ENCODE assay signal across 31 mouse cellular contexts in the genomic region with DNA sequence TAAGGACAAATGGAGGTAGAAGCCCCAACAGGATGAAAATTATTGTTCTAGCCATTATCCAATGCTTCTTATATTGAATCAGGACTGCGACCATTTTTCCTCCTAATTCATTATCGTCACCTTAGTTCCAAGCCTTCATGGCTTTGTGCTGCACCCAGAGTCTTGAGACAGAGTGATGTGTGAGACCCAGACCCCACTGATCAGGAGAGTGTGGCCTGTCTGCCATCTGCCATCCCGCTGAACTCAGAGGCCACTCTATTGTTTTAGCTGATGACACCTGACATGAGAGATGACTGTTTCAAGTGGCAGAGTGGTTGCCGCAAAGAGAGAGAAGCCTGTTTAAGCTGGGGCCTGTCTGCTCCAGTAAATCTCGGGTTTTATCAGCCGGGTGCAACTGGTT.
A peak's percentile ranks its signal among the peaks of the same experiment; 100 is the strongest.
DNase-seq lines count a peak whose midpoint lies in the region; ATAC-seq and TF ChIP-seq lines count a peak whose summit lies in the region.
"Had no signal": no experiment of that assay in that cellular context is flagged by ENCODE, and none has a peak within 500 bp of the region (broad histone marks: within the 10 kb centered on the region; RNA-seq: fewer than 3 reads in every experiment).

No protein-coding gene starts in this region.

- no peak overlapping the region for H3K9ac ChIP-seq in heart, embryonic 12.5 days
- no peak overlapping the region for H3K9ac ChIP-seq in neural tube, embryonic 11.5 days (ENCODE audit: low read length)
- H3K9ac ChIP-seq in hindbrain, embryonic 13.5 days = no peak overlapping the region
- no peak overlapping the region for H3K9ac ChIP-seq in lung, postnatal 0 days (replicated peaks; ENCODE audit: low read depth)
- H3K9ac ChIP-seq: heart, embryonic 13.5 days; liver, embryonic 12.5 days; liver, postnatal 0 days; neural tube, embryonic 15.5 days had no signal

- 0 out of 2 replicates have a peak, but pooled peaks cover 7% of the 10 kb centered on the region for H3K4me1 ChIP-seq in heart, embryonic 12.5 days (replicated peaks)
- H3K4me1 ChIP-seq in neural tube, embryonic 11.5 days (ENCODE audit: control insufficient read depth, insufficient read depth, low read length) = no peaks in the 10 kb centered on the region
- H3K4me1 ChIP-seq in hindbrain, embryonic 13.5 days (replicated peaks) = peaks cover 9% of the 10 kb centered on the region; the same call in 1 of the 2 replicates
- no peaks in the 10 kb centered on the region for H3K4me1 ChIP-seq in lung, postnatal 0 days (ENCODE audit: insufficient read depth, low read depth, low read length)
- H3K4me1 ChIP-seq: liver, embryonic 12.5 days; megakaryocyte, embryonic 14.5 days had no signal

- TF ChIP-seq EP300 in lung, postnatal 0 days (IDR thresholded peaks at IDR 0.05) = no peak

- H3K9me3 ChIP-seq in heart, embryonic 12.5 days (replicated peaks) = no peaks in the 10 kb centered on the region
- no peaks in the 10 kb centered on the region for H3K9me3 ChIP-seq in neural tube, embryonic 11.5 days (ENCODE audit: control insufficient read depth, low read length)
- no peaks in the 10 kb centered on the region for H3K9me3 ChIP-seq in hindbrain, embryonic 13.5 days
- no peaks in the 10 kb centered on the region for H3K9me3 ChIP-seq in lung, postnatal 0 days (ENCODE audit: low read length)
- H3K9me3 ChIP-seq: heart, embryonic 13.5 days; liver, embryonic 12.5 days; neural tube, embryonic 15.5 days had no signal

- H3K4me3 ChIP-seq in heart, embryonic 12.5 days = no peak overlapping the region
- no peak overlapping the region for H3K4me3 ChIP-seq in neural tube, embryonic 11.5 days (ENCODE audit: low read depth, low read length)
- H3K4me3 ChIP-seq in hindbrain, embryonic 13.5 days = no peak overlapping the region
- no peak overlapping the region for H3K4me3 ChIP-seq in lung, postnatal 0 days (ENCODE audit: low read depth, low read length)
- H3K4me3 ChIP-seq: heart, embryonic 13.5 days; liver, embryonic 12.5 days; megakaryocyte, embryonic 14.5 days; neural tube, embryonic 15.5 days had no signal

- no peak for DNase-seq in heart, adult 8-10 months (ENCODE audit: low spot score)
- no peak for DNase-seq in neural tube, embryonic 11.5 days (ENCODE audit: low spot score)
- DNase-seq in neural tube, embryonic 10.5 days (ENCODE audit: extremely low spot score, low spot score) = no peak
- DNase-seq in retina, postnatal 1 day = peak; percentile 43
- no peak for DNase-seq in adrenal gland, adult 2 months
- DNase-seq in lung, postnatal 0 days (ENCODE audit: low spot score) = no peak
- DNase-seq: adrenal gland, adult 8-10 months; B cell, adult 2 months; cerebellum, adult 11 months; cerebellum, adult 9-10 months; gastrocnemius, postnatal 25 days; heart, adult 11 months; heart, postnatal 10 days; kidney, adult 9 months; kidney, postnatal 10 days; layer of hippocampus, postnatal 36 days; left cerebral cortex, postnatal 4 days; liver, postnatal 0 days; lung, postnatal 4 days; right cerebral cortex, adult 18-20 months; right cerebral cortex, postnatal 4 days; thymus, adult 2 months; thymus, postnatal 4 days had no signal

- no peaks in the 10 kb centered on the region for H3K27me3 ChIP-seq in heart, embryonic 12.5 days (replicated peaks)
- H3K27me3 ChIP-seq in neural tube, embryonic 11.5 days (ENCODE audit: control insufficient read depth, insufficient read depth, low read length) = no peaks in the 10 kb centered on the region
- H3K27me3 ChIP-seq in hindbrain, embryonic 13.5 days = no peaks in the 10 kb centered on the region
- H3K27me3 ChIP-seq in lung, postnatal 0 days (replicated peaks; ENCODE audit: insufficient read depth, low read length) = no peaks in the 10 kb centered on the region
- H3K27me3 ChIP-seq: heart, embryonic 13.5 days; liver, embryonic 12.5 days; megakaryocyte, embryonic 14.5 days; neural tube, embryonic 15.5 days had no signal

- no peak for ATAC-seq in heart, embryonic 12.5 days (ENCODE audit: insufficient number of reproducible peaks, low FRiP score)
- peak; percentile 30; the same call in 1 of the 2 replicates for ATAC-seq in neural tube, embryonic 11.5 days (ENCODE audit: insufficient read depth, low FRiP score, low TSS enrichment)
- peak; percentile 54; the same call in 1 of the 2 replicates for ATAC-seq in hindbrain, embryonic 13.5 days (ENCODE audit: low FRiP score)
- ATAC-seq in lung, postnatal 0 days = no peak
- ATAC-seq: activated CD4-positive, CD25-positive, alpha-beta regulatory T cell, adult 4 months; intestine, postnatal 0 days; liver, embryonic 12.5 days; liver, postnatal 0 days had no signal

- 32% methylated on average over 6 of the region's 6 CpGs for WGBS in heart, embryonic 12.5 days
- WGBS in neural tube, embryonic 11.5 days = 62% methylated on average over 6 of the region's 6 CpGs
- WGBS in hindbrain, embryonic 13.5 days = 57% methylated on average over 6 of the region's 6 CpGs
- 38% methylated on average over 6 of the region's 6 CpGs for WGBS in lung, postnatal 0 days

- no peak for TF ChIP-seq CTCF in lung, postnatal 0 days (IDR thresholded peaks at IDR 0.05)

- H3K27ac ChIP-seq in heart, embryonic 12.5 days (ENCODE audit: poor library complexity, severe bottlenecking) = no peak overlapping the region
- 0 out of 2 replicates have a peak overlapping the region, but pooled peaks have one; percentile 8 for H3K27ac ChIP-seq in neural tube, embryonic 11.5 days (ENCODE audit: low read depth, low read length)
- no peak overlapping the region for H3K27ac ChIP-seq in hindbrain, embryonic 13.5 days
- no peak overlapping the region for H3K27ac ChIP-seq in lung, postnatal 0 days (ENCODE audit: low read length)
- H3K27ac ChIP-seq: heart, embryonic 13.5 days; liver, embryonic 12.5 days; neural tube, embryonic 15.5 days had no signal

- H3K36me3 ChIP-seq in heart, embryonic 12.5 days = no peaks in the 10 kb centered on the region
- no peaks in the 10 kb centered on the region for H3K36me3 ChIP-seq in neural tube, embryonic 11.5 days (ENCODE audit: control insufficient read depth, insufficient read depth, low read length)
- no peaks in the 10 kb centered on the region for H3K36me3 ChIP-seq in hindbrain, embryonic 13.5 days
- H3K36me3 ChIP-seq in lung, postnatal 0 days (ENCODE audit: insufficient read depth, low read length) = no peaks in the 10 kb centered on the region
- H3K36me3 ChIP-seq: heart, embryonic 13.5 days; liver, embryonic 12.5 days; neural tube, embryonic 15.5 days had no signal

- H3K4me2 ChIP-seq in heart, embryonic 12.5 days = 0 out of 2 replicates have a peak overlapping the region, but pooled peaks have one; percentile 1
- H3K4me2 ChIP-seq in neural tube, embryonic 11.5 days (ENCODE audit: low read depth) = no peak overlapping the region
- H3K4me2 ChIP-seq in hindbrain, embryonic 13.5 days = no peak overlapping the region
- H3K4me2 ChIP-seq in lung, postnatal 0 days (replicated peaks; ENCODE audit: low read depth, low read length) = no peak overlapping the region
- H3K4me2 ChIP-seq: heart, embryonic 13.5 days; liver, embryonic 12.5 days; neural tube, embryonic 15.5 days had no signal

Comparison
In these comparisons a context has a peak if more than half of its experiments do, and no peak if none do; other contexts are left out.
1. ATAC-seq: peak in neural tube, embryonic 11.5 days (single experiment) and hindbrain, embryonic 13.5 days (single experiment); none in heart, embryonic 12.5 days (single experiment) and lung, postnatal 0 days (single experiment).